Comparison of ENCODE assay signal across 8 mouse cellular contexts in genomic region chr3:96180727-96181477, GRCm38 (mm10). TPM values are rescaled to one million over a fixed set of nuclear protein-coding genes. Genes with fewer than 3 reads are reported as not detected.
DNase-seq lines count a peak whose midpoint lies in the region; ATAC-seq and TF ChIP-seq lines count a peak whose summit lies in the region.

TSS of gene Sv2a (plus strand) at chr3:96181151.

- no peaks in the 10 kb centered on the region for H3K9me3 ChIP-seq in forebrain, embryonic 11.5 days (ENCODE audit: control insufficient read depth, low read length)
- H3K9me3 ChIP-seq in hindbrain, postnatal 0 days (ENCODE audit: low read length) = no peaks in the 10 kb centered on the region
- no peaks in the 10 kb centered on the region for H3K9me3 ChIP-seq in limb, embryonic 11.5 days (ENCODE audit: control insufficient read depth, low read length)

- TF ChIP-seq POLR2A in kidney, adult 2 months (IDR thresholded peaks at IDR 0.05; ENCODE audit: low read depth, low read length) = no peak
- no peak for TF ChIP-seq POLR2A in bone marrow macrophage, adult 2 months (IDR thresholded peaks at IDR 0.05; ENCODE audit: borderline replicate concordance, low read depth, low read length)
- no peak for TF ChIP-seq POLR2A in myocyte (IDR thresholded peaks at IDR 0.05; ENCODE audit: insufficient read length, low read depth)
- TF ChIP-seq POLR2A in testis, adult 2 months (IDR thresholded peaks at IDR 0.05; ENCODE audit: control insufficient read depth, low read depth, low read length) = no peak

- no peak for TF ChIP-seq CTCF in kidney, adult 2 months (conservative IDR thresholded peaks at IDR 0.05; ENCODE audit: insufficient read depth, insufficient read length, low read depth, low read length)
- no peak for TF ChIP-seq CTCF in bone marrow macrophage, adult 2 months (IDR thresholded peaks at IDR 0.05; ENCODE audit: low read depth, low read length)
- no peak for TF ChIP-seq CTCF in hindbrain, postnatal 0 days (IDR thresholded peaks at IDR 0.05; ENCODE audit: low read depth)
- no peak for TF ChIP-seq CTCF in testis, adult 2 months (IDR thresholded peaks at IDR 0.05; ENCODE audit: control insufficient read depth, insufficient read depth, insufficient replicate concordance, low read depth, low read length)

- 2% methylated on average over 21 of the region's 23 CpGs for WGBS in kidney, adult 2 months
- WGBS in forebrain, embryonic 11.5 days = under 1% methylated on average over 21 of the region's 23 CpGs
- under 1% methylated on average over 18 of the region's 23 CpGs for WGBS in hindbrain, postnatal 0 days
- under 1% methylated on average over 13 of the region's 23 CpGs for WGBS in limb, embryonic 11.5 days

- peaks cover 6% of the 10 kb centered on the region for H3K4me1 ChIP-seq in kidney, adult 2 months (ENCODE audit: control insufficient read depth, insufficient read depth, low read length)
- peaks cover 28% of the 10 kb centered on the region for H3K4me1 ChIP-seq in bone marrow macrophage, adult 2 months (ENCODE audit: control insufficient read depth, insufficient read depth, low read length)
- H3K4me1 ChIP-seq in forebrain, embryonic 11.5 days (replicated peaks; ENCODE audit: control insufficient read depth, insufficient read depth, low read length) = peaks cover 7% of the 10 kb centered on the region
- peaks cover 13% of the 10 kb centered on the region; the same call in 1 of the 2 replicates for H3K4me1 ChIP-seq in hindbrain, postnatal 0 days (ENCODE audit: insufficient read depth, low read length)
- peaks cover 14% of the 10 kb centered on the region for H3K4me1 ChIP-seq in limb, embryonic 11.5 days (ENCODE audit: control insufficient read depth, insufficient read depth, low read length)
- peaks cover 14% of the 10 kb centered on the region for H3K4me1 ChIP-seq in testis, adult 2 months (ENCODE audit: control insufficient read depth, insufficient read depth, low read length)

- no peaks in the 10 kb centered on the region for H3K79me2 ChIP-seq in myocyte (ENCODE audit: control insufficient read depth, insufficient read depth)

- peak within 1 kb of the TSS; percentile 89 for H3K27ac ChIP-seq in kidney, adult 2 months (ENCODE audit: insufficient read depth, low read depth, low read length)
- H3K27ac ChIP-seq in bone marrow macrophage, adult 2 months (ENCODE audit: insufficient read depth, low read depth, low read length) = no peak within 1 kb of the TSS
- H3K27ac ChIP-seq in forebrain, embryonic 11.5 days (ENCODE audit: low read depth, low read length) = no peak within 1 kb of the TSS; the same call in 1 of the 2 replicates
- peak within 1 kb of the TSS; percentile 89 for H3K27ac ChIP-seq in hindbrain, postnatal 0 days
- H3K27ac ChIP-seq in limb, embryonic 11.5 days (replicated peaks; ENCODE audit: low read depth, low read length) = no peak within 1 kb of the TSS
- H3K27ac ChIP-seq in testis, adult 2 months (ENCODE audit: control insufficient read depth, insufficient read depth, low read depth, low read length) = no peak within 1 kb of the TSS

- H3K9ac ChIP-seq in forebrain, embryonic 11.5 days (ENCODE audit: low read length) = peak within 1 kb of the TSS; percentile 70
- H3K9ac ChIP-seq in hindbrain, postnatal 0 days (replicated peaks; ENCODE audit: low read length) = peak within 1 kb of the TSS; percentile 74
- H3K9ac ChIP-seq in limb, embryonic 11.5 days (ENCODE audit: low read length) = peak within 1 kb of the TSS; percentile 69

- peak within 1 kb of the TSS; percentile 89 for H3K4me2 ChIP-seq in forebrain, embryonic 11.5 days (ENCODE audit: low read depth, low read length, severe bottlenecking)
- H3K4me2 ChIP-seq in hindbrain, postnatal 0 days (ENCODE audit: low read depth, low read length) = peak within 1 kb of the TSS; percentile 69
- H3K4me2 ChIP-seq in limb, embryonic 11.5 days (ENCODE audit: low read depth, severe bottlenecking) = peak within 1 kb of the TSS; percentile 77
- peak within 1 kb of the TSS; percentile 48 for H3K4me2 ChIP-seq in myocyte (ENCODE audit: low read depth)

- DNase-seq in kidney, adult 2 months = peak; percentile 42
- no peak for DNase-seq in kidney, adult 9 months
- DNase-seq in forebrain, embryonic 11.5 days (ENCODE audit: low spot score) = peak; percentile 73
- DNase-seq in hindbrain, postnatal 0 days (ENCODE audit: low spot score) = peak; percentile 84
- DNase-seq in limb, embryonic 11.5 days (ENCODE audit: low spot score) = peak; percentile 50

- no peak within 1 kb of the TSS for H3ac ChIP-seq in myocyte (ENCODE audit: control insufficient read depth, insufficient read length)

- peak within 1 kb of the TSS; percentile 82 for H3K4me3 ChIP-seq in kidney, adult 2 months (ENCODE audit: insufficient read depth, low read depth, low read length)
- peak within 1 kb of the TSS; percentile 59 for H3K4me3 ChIP-seq in bone marrow macrophage, adult 2 months (ENCODE audit: insufficient read depth, low read length)
- H3K4me3 ChIP-seq in forebrain, embryonic 11.5 days (ENCODE audit: low read depth, low read length) = peak within 1 kb of the TSS; percentile 41
- peak within 1 kb of the TSS; percentile 70 for H3K4me3 ChIP-seq in hindbrain, postnatal 0 days (ENCODE audit: low read length)
- peak within 1 kb of the TSS; percentile 48 for H3K4me3 ChIP-seq in limb, embryonic 11.5 days (ENCODE audit: low read depth, low read length)
- no peak within 1 kb of the TSS for H3K4me3 ChIP-seq in myocyte
- H3K4me3 ChIP-seq in testis, adult 2 months (ENCODE audit: control insufficient read depth, low read depth, low read length) = peak within 1 kb of the TSS; percentile 79

- H3K27me3 ChIP-seq in kidney, adult 2 months (replicated peaks; ENCODE audit: control insufficient read depth, insufficient read depth, low read length) = no peaks in the 10 kb centered on the region
- H3K27me3 ChIP-seq in forebrain, embryonic 11.5 days (ENCODE audit: control insufficient read depth, insufficient read depth, low read length) = no peaks in the 10 kb centered on the region
- no peaks in the 10 kb centered on the region for H3K27me3 ChIP-seq in hindbrain, postnatal 0 days (ENCODE audit: insufficient read depth, low read length)
- H3K27me3 ChIP-seq in limb, embryonic 11.5 days (ENCODE audit: control insufficient read depth, insufficient read depth, low read length) = no peaks in the 10 kb centered on the region
- no peaks in the 10 kb centered on the region for H3K27me3 ChIP-seq in myocyte (ENCODE audit: control insufficient read depth, insufficient read depth, insufficient read length)
- H3K27me3 ChIP-seq in testis, adult 2 months (ENCODE audit: control insufficient read depth, insufficient read depth, low read length) = no peaks in the 10 kb centered on the region

- peak; percentile 58; the same call in 1 of the 2 replicates for ATAC-seq in forebrain, embryonic 11.5 days (replicated peaks; ENCODE audit: low FRiP score)
- peak; percentile 80 for ATAC-seq in hindbrain, postnatal 0 days
- peak; percentile 23; the same call in 1 of the 2 replicates for ATAC-seq in limb, embryonic 11.5 days (ENCODE audit: insufficient number of reproducible peaks, low FRiP score, low TSS enrichment, low read depth)

- peaks cover 3% of the 10 kb centered on the region; the same call in 1 of the 2 replicates for H3K36me3 ChIP-seq in kidney, adult 2 months (ENCODE audit: control insufficient read depth, insufficient read depth, low read length)
- H3K36me3 ChIP-seq in forebrain, embryonic 11.5 days (ENCODE audit: control insufficient read depth, insufficient read depth, low read length) = peaks cover 5% of the 10 kb centered on the region; the same call in 1 of the 2 replicates
- H3K36me3 ChIP-seq in hindbrain, postnatal 0 days (ENCODE audit: insufficient read depth, low read length) = peaks cover 18% of the 10 kb centered on the region
- peaks cover 10% of the 10 kb centered on the region for H3K36me3 ChIP-seq in limb, embryonic 11.5 days (ENCODE audit: control insufficient read depth, insufficient read depth, low read length)
- peaks cover 20% of the 10 kb centered on the region for H3K36me3 ChIP-seq in myocyte (ENCODE audit: control insufficient read depth, insufficient read depth)
- peaks cover 4% of the 10 kb centered on the region; the same call in 1 of the 2 replicates for H3K36me3 ChIP-seq in testis, adult 2 months (ENCODE audit: control insufficient read depth, insufficient read depth, low read length)

TF ChIP-seq in myocyte, 11 proteins besides CTCF, POLR2A, EP300 and RAD21:
- no peak for TF ChIP-seq TCF3 (IDR thresholded peaks at IDR 0.05; ENCODE audit: insufficient read length, low read depth)
- TF ChIP-seq POLR2AphosphoS2 (IDR thresholded peaks at IDR 0.05; ENCODE audit: insufficient read length, low read depth) = no peak
- no peak for TF ChIP-seq REST (IDR thresholded peaks at IDR 0.05; ENCODE audit: insufficient read depth, insufficient read length)
- TF ChIP-seq USF1 (IDR thresholded peaks at IDR 0.05; ENCODE audit: low read depth) = no peak
- TF ChIP-seq MYOD1 (IDR thresholded peaks at IDR 0.05; ENCODE audit: control insufficient read depth in 1 of 3, insufficient read length in 2 of 3, low read depth in 2 of 3) = no peak
- no peak for TF ChIP-seq MYOG (IDR thresholded peaks at IDR 0.05; ENCODE audit: control insufficient read depth in 1 of 3, insufficient read depth in 1 of 3, insufficient read length in 2 of 3, low read depth in 2 of 3)

RNA-seq across cellular contexts. Expression of gene Sv2a, which starts in this region (rescaled TPM):
- 20.8 and 27.3 TPM in 2 replicates for polyA plus RNA-seq in kidney, adult 2 months (2012; rRNA removed)
- 0.64 and 0.92 TPM in 2 replicates for polyA plus RNA-seq in bone marrow macrophage, adult 2 months (2012; ENCODE audit: insufficient read depth, insufficient read length, missing spikeins)
- polyA plus RNA-seq in forebrain, embryonic 11.5 days (2014; fragmentation: Nextera tagmentation; extraction: Ambion mirVana) = 8.2 and 9.0 TPM in 2 replicates
- 133 and 136 TPM in 2 replicates for total RNA-seq in hindbrain, postnatal 0 days (2014; rRNA removed)
- 138 and 151 TPM in 2 replicates for polyA plus RNA-seq in hindbrain, postnatal 0 days (2015; fragmentation: Nextera tagmentation; extraction: Ambion mirVana)
- polyA plus RNA-seq in limb, embryonic 11.5 days (2014; fragmentation: Nextera tagmentation; extraction: Ambion mirVana) = 2.7 and 3.9 TPM in 2 replicates
- polyA plus RNA-seq in myocyte (2012; fragmentation: generic; extraction: Trizol) = 0.28 TPM
- polyA plus RNA-seq in testis, adult 2 months (2012; rRNA removed) = 0.54 and 1.7 TPM in 2 replicates

Comparison
In these comparisons a context has a peak if more than half of its experiments do, and no peak if none do; other contexts are left out.
1. H3K27ac ChIP-seq: peak in kidney, adult 2 months (single experiment) and hindbrain, postnatal 0 days (single experiment); none in bone marrow macrophage, adult 2 months (single experiment), forebrain, embryonic 11.5 days (single experiment), limb, embryonic 11.5 days (single experiment) and testis, adult 2 months (single experiment).
2. ATAC-seq: peak in every context shown above with its lines; median percentile 80 in hindbrain, postnatal 0 days; 58 in forebrain, embryonic 11.5 days; 23 in limb, embryonic 11.5 days.
3. Peak in every context shown above with its lines, with median percentiles within 50 percentile points of each other: H3K4me2 ChIP-seq and H3K9ac ChIP-seq.